Mouse (Mus musculus): ENCODE results near the gene Cfap43.

Gene Cfap43

GRCm38 (mm10) chr19:47695725-47696124, 223.4 kb downstream of the Cfap43 start:
- no peaks in the 10 kb centered on the region for H3K9me3 ChIP-seq (ENCODE audit: low read length)
- peaks cover 21% of the 10 kb centered on the region for H3K4me1 ChIP-seq (replicated peaks; ENCODE audit: low read depth, low read length)
- H3K36me3 ChIP-seq (ENCODE audit: insufficient read depth, low read length): no peaks in the 10 kb centered on the region
- peaks cover 17% of the 10 kb centered on the region for H3K27me3 ChIP-seq (ENCODE audit: insufficient read depth, low read length)
- TF ChIP-seq NANOG (IDR thresholded peaks at IDR 0.05; ENCODE audit: borderline replicate concordance, low read length) (no peak), POU5F1 (IDR thresholded peaks at IDR 0.05; ENCODE audit: borderline replicate concordance, low read length) (no peak), CTCF (conservative IDR thresholded peaks at IDR 0.05; ENCODE audit: low read length) (no peak)
- no peak overlapping the region for H3K4me3 ChIP-seq (replicated peaks; ENCODE audit: low read length)

DNA sequence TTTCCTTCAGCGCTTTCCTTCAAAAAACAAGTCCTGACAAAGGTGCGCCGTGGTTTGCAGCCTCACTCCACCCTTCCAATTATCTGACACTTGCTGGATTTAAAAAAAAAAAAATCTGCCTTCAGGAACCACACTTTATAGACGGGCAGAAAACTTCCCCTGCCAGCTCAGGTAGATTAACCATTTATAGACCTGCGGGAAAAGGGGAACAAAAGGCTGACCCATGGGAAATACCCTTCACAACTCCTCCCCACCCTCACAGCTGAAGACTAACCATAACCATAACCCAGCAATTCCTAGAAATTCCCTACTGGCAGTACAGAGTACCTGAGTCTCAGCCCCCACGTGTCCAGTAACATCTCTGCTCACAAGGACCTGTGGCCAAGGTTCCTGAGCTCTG, 227.1 kb downstream of the Cfap43 start, which contains the start of gene Col17a1:
Gene Col17a1 (minus strand): TSS at position 101 of the 400 bp plus-strand sequence.
- peaks cover 23% of the 10 kb centered on the region for H3K27me3 ChIP-seq (ENCODE audit: insufficient read depth, low read length)
- H3K4me1 ChIP-seq (replicated peaks; ENCODE audit: low read depth, low read length): peaks cover 10% of the 10 kb centered on the region
- no peak for TF ChIP-seq CTCF (conservative IDR thresholded peaks at IDR 0.05; ENCODE audit: low read length)
- TF ChIP-seq POU5F1 (IDR thresholded peaks at IDR 0.05; ENCODE audit: borderline replicate concordance, low read length): no peak
- TF ChIP-seq NANOG (IDR thresholded peaks at IDR 0.05; ENCODE audit: borderline replicate concordance, low read length): no peak
- no peaks in the 10 kb centered on the region for H3K36me3 ChIP-seq (ENCODE audit: insufficient read depth, low read length)
- H3K4me3 ChIP-seq (replicated peaks; ENCODE audit: low read length): no peak within 1 kb of the TSS
- H3K9me3 ChIP-seq (ENCODE audit: low read length): no peaks in the 10 kb centered on the region

DNA sequence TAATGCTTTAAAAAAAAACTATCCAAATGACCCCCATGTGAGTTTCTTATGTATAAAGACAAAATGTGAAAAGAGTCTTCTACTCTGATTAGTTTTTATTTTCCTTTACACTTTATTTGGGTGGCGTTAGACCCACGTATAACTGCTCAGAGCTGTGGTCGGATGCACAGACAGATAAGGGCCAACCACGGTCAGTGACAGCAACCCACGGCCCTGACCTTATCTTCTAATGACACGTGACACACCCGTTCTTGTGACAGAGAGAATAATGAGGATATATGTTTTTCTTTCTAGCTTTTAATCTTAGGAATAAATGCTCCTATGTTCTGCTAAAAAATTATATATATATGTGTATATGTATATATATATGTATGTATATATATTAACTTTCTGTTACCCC, 229.5 kb downstream of the Cfap43 start:
- Histone ChIP-seq H3K4me3 (replicated peaks; ENCODE audit: low read length) (no peak overlapping the region), H3K9me3 (ENCODE audit: low read length) (no peaks in the 10 kb centered on the region), H3K36me3 (ENCODE audit: insufficient read depth, low read length) (no peaks in the 10 kb centered on the region), H3K4me1 (replicated peaks; ENCODE audit: low read depth, low read length) (no peaks in the 10 kb centered on the region), H3K27me3 (ENCODE audit: insufficient read depth, low read length) (peaks cover 24% of the 10 kb centered on the region)
- no peak for TF ChIP-seq NANOG (IDR thresholded peaks at IDR 0.05; ENCODE audit: borderline replicate concordance, low read length)
- TF ChIP-seq CTCF (conservative IDR thresholded peaks at IDR 0.05; ENCODE audit: low read length): no peak
- no peak for TF ChIP-seq POU5F1 (IDR thresholded peaks at IDR 0.05; ENCODE audit: borderline replicate concordance, low read length)

All from E14TG2a.4 (cell line).